Mouse (Mus musculus) thymus, adult 2 months (tissue): ENCODE measurements around the gene Daam2. TPM values are rescaled to one million over a fixed set of nuclear protein-coding genes. Genes with fewer than 3 reads are reported as not detected.

Experiments used
- DNase-seq: peaks from one replicate; pipeline ENCODE4 v3.0.0; 2021
- H3K27ac ChIP-seq: fragments of 200-500 bp; 2 replicates; pipeline ENCODE4 v1.5.1; 2012; ENCODE audit warnings: low read length, control low read depth; ENCODE audit not compliant: control insufficient read depth, insufficient read depth
- H3K27me3 ChIP-seq: fragments of 200-500 bp; 2 replicates; pipeline ENCODE4 v1.6.1; 2012; ENCODE audit warnings: mild to moderate bottlenecking, low read length, moderate library complexity, mixed read lengths; ENCODE audit not compliant: control insufficient read depth, insufficient read depth
- H3K36me3 ChIP-seq: fragments of 200-500 bp; 2 replicates; pipeline ENCODE4 v1.6.1; 2012; ENCODE audit warnings: mild to moderate bottlenecking, low read length, moderate library complexity; ENCODE audit not compliant: control insufficient read depth, insufficient read depth
- H3K4me1 ChIP-seq: fragments of 200-500 bp; replicated peaks from 2 replicates; pipeline ENCODE4 v1.6.1; 2012; ENCODE audit warnings: low read length; ENCODE audit not compliant: control insufficient read depth, insufficient read depth
- H3K4me3 ChIP-seq: fragments of 200-500 bp; 2 replicates; pipeline ENCODE4 v1.5.1; 2012; ENCODE audit warnings: mild to moderate bottlenecking, low read length, control low read depth, moderate library complexity; ENCODE audit not compliant: control insufficient read depth, insufficient read depth
- CTCF ChIP-seq: fragments of 200-500 bp; IDR thresholded peaks from 2 replicates; pipeline ENCODE4 v1.5.1; 2012; ENCODE audit warnings: mild to moderate bottlenecking, control low read depth, low read length, moderate library complexity, borderline replicate concordance; ENCODE audit not compliant: control insufficient read depth, poor library complexity, insufficient read depth; ENCODE audit errors: extremely low read depth
- POLR2A ChIP-seq: fragments of 200-500 bp; IDR thresholded peaks from 2 replicates; pipeline ENCODE4 v1.6.1; 2012; ENCODE audit warnings: mild to moderate bottlenecking, low read length, control low read depth, moderate library complexity; ENCODE audit not compliant: control insufficient read depth, poor library complexity, insufficient read depth; ENCODE audit errors: extremely low read depth
- WGBS: fragments of 180-500 bp; shearing (Covaris S2); methylation state at CpG from one replicate; pipeline ENCODE4 v1.1.7; 2018; 5-methylcytosine and 5-hydroxymethylcytosine counted together
- polyA plus RNA-seq: library from polyadenylated mRNA; depleted of rRNA; stranded (reverse); fragments of >200 nt; gene quantifications from 2 replicates; pipeline ENCODE4 v1.2.3, GENCODE M21; 2012; rRNA removed

Gene Daam2
- polyA plus RNA-seq, 1 experiment: 0.62 TPM

DNA sequence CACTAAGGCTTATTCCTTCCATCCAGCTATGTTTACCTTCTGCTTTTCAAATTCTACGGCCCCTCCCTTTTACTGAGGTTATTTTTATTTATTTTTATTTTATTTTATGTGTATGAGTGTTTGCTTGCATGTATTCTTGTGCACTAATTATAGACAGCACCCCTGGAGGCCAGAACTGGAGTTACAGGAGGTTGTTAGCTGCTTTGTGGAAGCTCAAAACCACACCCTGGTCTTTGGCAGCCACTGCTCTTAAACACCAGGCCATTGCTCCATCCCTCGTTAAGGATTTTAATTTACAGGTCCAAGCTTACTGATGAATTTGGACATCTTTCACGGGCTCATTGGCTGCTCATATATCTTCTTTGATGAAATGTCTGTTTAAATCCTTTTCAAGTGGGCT, 150.6 kb downstream of the Daam2 start:
- Histone ChIP-seq H3K27ac (no peak overlapping the region), H3K4me3 (no peak overlapping the region), H3K27me3 (no peaks in the 10 kb centered on the region), H3K4me1 (peaks cover 3% of the 10 kb centered on the region), H3K36me3 (no peaks in the 10 kb centered on the region)
- WGBS: 90% methylated on average over 3 of the region's 3 CpGs
- TF ChIP-seq CTCF: no peak
- no peak for TF ChIP-seq POLR2A
- no peak for DNase-seq

DNA sequence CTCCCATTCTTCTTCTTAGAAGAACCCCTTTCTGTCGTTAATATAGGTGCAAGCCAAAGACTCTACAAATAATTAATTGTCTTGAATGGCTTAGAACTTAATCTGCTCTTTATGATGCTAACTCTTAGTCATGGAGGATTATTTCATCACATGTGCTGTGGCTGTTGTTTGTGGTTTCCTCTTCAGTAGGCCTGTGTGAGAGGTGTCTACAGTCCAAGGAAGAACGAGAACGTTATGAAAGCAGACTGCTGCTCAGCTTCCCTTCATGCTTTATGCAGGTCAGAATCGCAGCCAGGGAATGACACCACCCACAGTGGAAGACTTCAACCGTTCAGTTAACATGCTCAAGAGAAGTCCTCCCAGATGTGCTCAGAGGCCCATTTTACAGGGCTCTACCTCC, 151.2 kb downstream of the Daam2 start:
- no peaks in the 10 kb centered on the region for H3K36me3 ChIP-seq
- peaks cover 3% of the 10 kb centered on the region for H3K4me1 ChIP-seq
- WGBS: 23% methylated on average over 5 of the region's 5 CpGs
- TF ChIP-seq POLR2A: no peak
- TF ChIP-seq CTCF: no peak
- no peaks in the 10 kb centered on the region for H3K27me3 ChIP-seq
- no peak for DNase-seq
- no peak overlapping the region for H3K4me3 ChIP-seq
- no peak overlapping the region for H3K27ac ChIP-seq

Other genes starting within 250 kb of the Daam2 start
- 32.9 and 38.4 TPM in 2 replicates for gene Mocs1, start 136.0 kb downstream of the Daam2 start, polyA plus RNA-seq
- gene Kif6, start 50.8 kb upstream of the Daam2 start, polyA plus RNA-seq: 0.19 and 0.54 TPM in 2 replicates